Mouse (Mus musculus) G1E (cell line): ENCODE data around the gene Fam114a2.

Experiments
- CTCF ChIP-seq: IDR thresholded peaks from 2 replicates; pipeline ENCODE4 v1.5.1; 2012; ENCODE audit warnings: low read depth, low read length, inconsistent platforms, mixed read lengths
- GATA1 ChIP-seq: IDR thresholded peaks from 2 replicates; pipeline ENCODE4 v1.6.1; 2012; ENCODE audit warnings: borderline replicate concordance, low read length, inconsistent platforms, mixed read lengths
- POLR2AphosphoS5 ChIP-seq: IDR thresholded peaks from 2 replicates; pipeline ENCODE4 v1.6.1; 2012; ENCODE audit warnings: low read depth, low read length, inconsistent platforms; ENCODE audit not compliant: insufficient replicate concordance
- TAL1 ChIP-seq: conservative IDR thresholded peaks from 2 replicates; pipeline ENCODE4 v1.6.1; 2012; ENCODE audit warnings: low read depth, low read length, inconsistent platforms, mixed read lengths

DNA sequence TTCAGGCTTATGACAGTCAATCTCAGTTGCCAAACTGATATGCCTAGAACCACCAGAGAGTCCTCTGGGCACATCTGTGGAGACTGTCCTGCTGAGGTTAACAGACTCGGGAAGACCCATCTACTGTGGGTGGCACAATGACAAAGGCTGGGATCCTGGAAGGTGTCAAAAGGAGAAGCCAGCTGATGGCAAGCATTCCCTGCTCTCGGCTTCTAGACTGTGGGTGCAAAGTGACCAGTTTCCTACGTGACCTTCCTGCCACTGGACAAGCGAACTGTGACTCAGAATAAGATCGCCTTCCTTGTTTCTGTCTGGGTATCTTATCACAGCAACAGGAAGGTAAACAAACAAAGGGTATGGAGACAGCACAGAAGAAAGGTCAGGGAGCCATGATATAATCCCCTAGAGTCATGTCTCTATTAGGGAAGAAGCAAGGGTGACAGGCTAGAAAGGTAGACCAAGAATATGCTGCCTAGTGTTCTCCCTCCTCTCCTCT lies 1.4 kb downstream of the Fam114a2 start:
- no peak for TF ChIP-seq CTCF
- no peak for TF ChIP-seq POLR2AphosphoS5
- no peak for TF ChIP-seq GATA1
- no peak for TF ChIP-seq TAL1
